Mouse (Mus musculus): ENCODE results near the gene Ranbp10. TPM values are rescaled to one million over a fixed set of nuclear protein-coding genes. Genes with fewer than 3 reads are reported as not detected.

Ranbp10 gene
- polyA plus RNA-seq, 1 experiment from 2014 or later: 17.8 TPM

GRCm38 (mm10) chr8:105732186-105732585 is 95.0 kb downstream of the Ranbp10 start:
- no peak overlapping the region for H3K4me3 ChIP-seq (ENCODE audit: low read depth, low read length)
- WGBS: 93% methylated on average over 5 of the region's 5 CpGs
- DNase-seq (ENCODE audit: low spot score): no peak
- H3K36me3 ChIP-seq (ENCODE audit: control insufficient read depth, insufficient read depth, low read length): no peaks in the 10 kb centered on the region
- no peak for ATAC-seq (ENCODE audit: low FRiP score)
- H3K27me3 ChIP-seq (ENCODE audit: control insufficient read depth, insufficient read depth, low read length): no peaks in the 10 kb centered on the region
- H3K4me2 ChIP-seq (replicated peaks; ENCODE audit: low read depth, low read length): no peak overlapping the region
- no peaks in the 10 kb centered on the region for H3K4me1 ChIP-seq (replicated peaks; ENCODE audit: control insufficient read depth, insufficient read depth, low read length)
- no peak overlapping the region for H3K27ac ChIP-seq (ENCODE audit: low read depth, low read length)
- H3K9ac ChIP-seq (ENCODE audit: low read depth, low read length): no peak overlapping the region
- no peaks in the 10 kb centered on the region for H3K9me3 ChIP-seq (ENCODE audit: control insufficient read depth, low read length)

GRCm38 (mm10) chr8:105727397-105728124 is 99.6 kb downstream of the Ranbp10 start:
- no peak for DNase-seq (ENCODE audit: low spot score)
- no peak overlapping the region for H3K27ac ChIP-seq (ENCODE audit: low read depth, low read length)
- WGBS: 86% methylated on average over 18 of the region's 18 CpGs
- H3K27me3 ChIP-seq (ENCODE audit: control insufficient read depth, insufficient read depth, low read length): no peaks in the 10 kb centered on the region
- no peaks in the 10 kb centered on the region for H3K36me3 ChIP-seq (ENCODE audit: control insufficient read depth, insufficient read depth, low read length)
- ATAC-seq (ENCODE audit: low FRiP score): no peak
- no peak overlapping the region for H3K9ac ChIP-seq (ENCODE audit: low read depth, low read length)
- no peak overlapping the region for H3K4me3 ChIP-seq (ENCODE audit: low read depth, low read length)
- H3K4me1 ChIP-seq (replicated peaks; ENCODE audit: control insufficient read depth, insufficient read depth, low read length): no peaks in the 10 kb centered on the region
- no peak overlapping the region for H3K4me2 ChIP-seq (replicated peaks; ENCODE audit: low read depth, low read length)
- no peaks in the 10 kb centered on the region for H3K9me3 ChIP-seq (ENCODE audit: control insufficient read depth, low read length)

DNA sequence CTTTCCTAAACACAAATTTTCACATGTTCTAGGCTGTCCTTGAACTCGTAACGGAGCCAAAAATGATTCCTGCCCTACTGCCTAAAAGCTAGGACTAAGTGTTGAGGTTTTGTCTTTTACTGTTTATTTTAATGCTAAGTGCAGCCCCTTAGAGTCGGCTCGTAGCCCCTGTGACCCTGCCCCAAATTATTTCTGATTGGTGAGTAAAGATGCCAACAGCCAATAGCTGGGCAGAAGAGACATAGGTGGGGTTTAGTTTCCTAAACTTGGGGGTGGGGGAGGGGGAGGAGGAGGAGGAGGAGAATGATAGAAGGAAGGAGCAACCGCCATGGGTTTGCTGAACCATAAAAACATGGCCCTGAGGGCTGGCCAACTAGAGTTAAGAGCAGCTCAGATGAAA is 101.4 kb downstream of the Ranbp10 start:
- Histone ChIP-seq H3K4me2 (replicated peaks; ENCODE audit: low read depth, low read length) (no peak overlapping the region), H3K36me3 (ENCODE audit: control insufficient read depth, insufficient read depth, low read length) (no peaks in the 10 kb centered on the region), H3K27me3 (ENCODE audit: control insufficient read depth, insufficient read depth, low read length) (no peaks in the 10 kb centered on the region), H3K4me1 (replicated peaks; ENCODE audit: control insufficient read depth, insufficient read depth, low read length) (no peaks in the 10 kb centered on the region), H3K4me3 (ENCODE audit: low read depth, low read length) (no peak overlapping the region), H3K9ac (ENCODE audit: low read depth, low read length) (no peak overlapping the region), H3K9me3 (ENCODE audit: control insufficient read depth, low read length) (no peaks in the 10 kb centered on the region), H3K27ac (ENCODE audit: low read depth, low read length) (no peak overlapping the region)
- DNase-seq (ENCODE audit: low spot score) (no peak), ATAC-seq (ENCODE audit: low FRiP score) (no peak)
- 85% methylated on average over 5 of the region's 5 CpGs for whole genome bisulfite sequencing

GRCm38 (mm10) chr8:105722861-105723260 is 104.3 kb downstream of the Ranbp10 start:
- DNase-seq (ENCODE audit: low spot score) (no peak), ATAC-seq (ENCODE audit: low FRiP score) (no peak)
- no peaks in the 10 kb centered on the region for H3K4me1 ChIP-seq (replicated peaks; ENCODE audit: control insufficient read depth, insufficient read depth, low read length)
- no peaks in the 10 kb centered on the region for H3K27me3 ChIP-seq (ENCODE audit: control insufficient read depth, insufficient read depth, low read length)
- no peaks in the 10 kb centered on the region for H3K9me3 ChIP-seq (ENCODE audit: control insufficient read depth, low read length)
- H3K36me3 ChIP-seq (ENCODE audit: control insufficient read depth, insufficient read depth, low read length): no peaks in the 10 kb centered on the region
- WGBS: 95% methylated on average over 9 of the region's 9 CpGs
- H3K9ac ChIP-seq (ENCODE audit: low read depth, low read length): no peak overlapping the region
- H3K27ac ChIP-seq (ENCODE audit: low read depth, low read length): no peak overlapping the region
- H3K4me2 ChIP-seq (replicated peaks; ENCODE audit: low read depth, low read length): no peak overlapping the region
- no peak overlapping the region for H3K4me3 ChIP-seq (ENCODE audit: low read depth, low read length)

DNA sequence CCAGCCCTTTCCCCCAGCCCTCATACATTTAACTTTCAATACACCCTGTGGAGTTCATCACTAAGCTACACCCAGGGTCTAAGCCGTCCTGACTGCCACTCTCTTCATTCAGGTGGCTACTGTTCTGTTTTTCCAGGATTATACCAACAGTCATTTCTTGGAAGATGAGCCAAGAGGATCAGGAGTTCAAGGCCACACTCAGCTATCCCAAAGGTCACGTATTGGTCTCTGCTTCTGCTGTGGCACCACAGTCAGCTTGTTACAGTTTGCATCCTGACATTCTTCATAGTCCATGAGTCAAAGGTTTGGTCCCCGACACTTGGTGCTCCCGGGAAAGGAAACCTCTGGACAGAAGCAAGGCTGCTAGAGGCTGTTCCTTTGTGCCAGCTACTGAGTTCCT is 107.5 kb downstream of the Ranbp10 start:
- Histone ChIP-seq H3K36me3 (ENCODE audit: control insufficient read depth, insufficient read depth, low read length) (0 out of 2 replicates have a peak, but pooled peaks cover 2% of the 10 kb centered on the region), H3K4me1 (replicated peaks; ENCODE audit: control insufficient read depth, insufficient read depth, low read length) (no peaks in the 10 kb centered on the region), H3K9ac (ENCODE audit: low read depth, low read length) (no peak overlapping the region), H3K4me2 (replicated peaks; ENCODE audit: low read depth, low read length) (no peak overlapping the region), H3K9me3 (ENCODE audit: control insufficient read depth, low read length) (no peaks in the 10 kb centered on the region), H3K27ac (ENCODE audit: low read depth, low read length) (no peak overlapping the region), H3K27me3 (ENCODE audit: control insufficient read depth, insufficient read depth, low read length) (no peaks in the 10 kb centered on the region), H3K4me3 (ENCODE audit: low read depth, low read length) (no peak overlapping the region)
- WGBS: 87% methylated on average over 4 of the region's 4 CpGs
- no peak for ATAC-seq (ENCODE audit: low FRiP score)
- DNase-seq (ENCODE audit: low spot score): no peak

Other genes starting within 250 kb of the Ranbp10 start
- 11.8 and 12.4 TPM in 2 replicates for gene Ripor1, start 222.1 kb downstream of the Ranbp10 start, polyA plus RNA-seq (2014; fragmentation: Nextera tagmentation; extraction: Ambion mirVana)
- 115 and 121 TPM in 2 replicates for gene Ctcf, start 190.8 kb downstream of the Ranbp10 start, polyA plus RNA-seq (2014; fragmentation: Nextera tagmentation; extraction: Ambion mirVana)
- 0.68 and 2.1 TPM in 2 replicates for gene Agrp, start 190.0 kb downstream of the Ranbp10 start, polyA plus RNA-seq (2014; fragmentation: Nextera tagmentation; extraction: Ambion mirVana)
- gene Carmil2, start 141.1 kb downstream of the Ranbp10 start, polyA plus RNA-seq (2014; fragmentation: Nextera tagmentation; extraction: Ambion mirVana): 3.9 TPM in 2 replicates
- gene Acd, start 126.2 kb downstream of the Ranbp10 start, polyA plus RNA-seq (2014; fragmentation: Nextera tagmentation; extraction: Ambion mirVana): 70.0 and 74.1 TPM in 2 replicates
- 25.9 and 26.8 TPM in 2 replicates for gene Pard6a, start 126.2 kb downstream of the Ranbp10 start, polyA plus RNA-seq (2014; fragmentation: Nextera tagmentation; extraction: Ambion mirVana)
- gene 4933405L10Rik, start 119.7 kb downstream of the Ranbp10 start, polyA plus RNA-seq (2014; fragmentation: Nextera tagmentation; extraction: Ambion mirVana): 0.31 TPM in 1 of 2 replicates, not detected in the other
- gene Enkd1, start 119.1 kb downstream of the Ranbp10 start, polyA plus RNA-seq (2014; fragmentation: Nextera tagmentation; extraction: Ambion mirVana): 26.4 and 27.9 TPM in 2 replicates
- 38.3 and 41.6 TPM in 2 replicates for gene Gfod2, start 68.7 kb downstream of the Ranbp10 start, polyA plus RNA-seq (2014; fragmentation: Nextera tagmentation; extraction: Ambion mirVana)
- 1.2 and 1.4 TPM in 2 replicates for gene Tsnaxip1, start 381 bp upstream of the Ranbp10 start, polyA plus RNA-seq (2014; fragmentation: Nextera tagmentation; extraction: Ambion mirVana)
- gene Cenpt, start 25.9 kb upstream of the Ranbp10 start, polyA plus RNA-seq (2014; fragmentation: Nextera tagmentation; extraction: Ambion mirVana): 55.4 TPM in 2 replicates
- gene Thap11, start 27.8 kb upstream of the Ranbp10 start, polyA plus RNA-seq (2014; fragmentation: Nextera tagmentation; extraction: Ambion mirVana): 60.5 and 66.7 TPM in 2 replicates
- 256 and 278 TPM in 2 replicates for gene Nutf2, start 33.2 kb upstream of the Ranbp10 start, polyA plus RNA-seq (2014; fragmentation: Nextera tagmentation; extraction: Ambion mirVana)
- 31.9 and 32.6 TPM in 2 replicates for gene Edc4, start 53.5 kb upstream of the Ranbp10 start, polyA plus RNA-seq (2014; fragmentation: Nextera tagmentation; extraction: Ambion mirVana)
- gene Nrn1l, start 66.2 kb upstream of the Ranbp10 start, polyA plus RNA-seq (2014; fragmentation: Nextera tagmentation; extraction: Ambion mirVana): not detected in 2 replicates
- 11.1 and 12.5 TPM in 2 replicates for gene Pskh1, start 73.1 kb upstream of the Ranbp10 start, polyA plus RNA-seq (2014; fragmentation: Nextera tagmentation; extraction: Ambion mirVana)
- gene Ctrl, start 106.5 kb upstream of the Ranbp10 start, polyA plus RNA-seq (2014; fragmentation: Nextera tagmentation; extraction: Ambion mirVana): 0.81 and 1.3 TPM in 2 replicates
- gene Psmb10, start 111.1 kb upstream of the Ranbp10 start, polyA plus RNA-seq (2014; fragmentation: Nextera tagmentation; extraction: Ambion mirVana): 21.6 and 24.6 TPM in 2 replicates
- 0.54 and 0.73 TPM in 2 replicates for gene Lcat, start 116.0 kb upstream of the Ranbp10 start, polyA plus RNA-seq (2014; fragmentation: Nextera tagmentation; extraction: Ambion mirVana)
- gene Slc12a4, start 138.7 kb upstream of the Ranbp10 start, polyA plus RNA-seq (2014; fragmentation: Nextera tagmentation; extraction: Ambion mirVana): 7.8 and 8.4 TPM in 2 replicates
- not detected in 2 replicates for gene Dpep3, start 152.1 kb upstream of the Ranbp10 start, polyA plus RNA-seq (2014; fragmentation: Nextera tagmentation; extraction: Ambion mirVana)
- gene Dus2, start 164.0 kb upstream of the Ranbp10 start, polyA plus RNA-seq (2014; fragmentation: Nextera tagmentation; extraction: Ambion mirVana): 16.4 and 22.0 TPM in 2 replicates
- 0.15 TPM in 1 of 2 replicates, not detected in the other for gene Dpep2nb, start 178.6 kb upstream of the Ranbp10 start, polyA plus RNA-seq (2014; fragmentation: Nextera tagmentation; extraction: Ambion mirVana)
- 21.2 and 21.3 TPM in 2 replicates for gene Ddx28, start 184.5 kb upstream of the Ranbp10 start, polyA plus RNA-seq (2014; fragmentation: Nextera tagmentation; extraction: Ambion mirVana)
- 4.2 and 8.1 TPM in 2 replicates for gene Nfatc3, start 231.5 kb upstream of the Ranbp10 start, polyA plus RNA-seq (2014; fragmentation: Nextera tagmentation; extraction: Ambion mirVana)

Data from hindbrain, embryonic 11.5 days (tissue).